Mouse (Mus musculus): Measurements from ENCODE around the gene Ly6g6e. TPM values are rescaled to one million over a fixed set of nuclear protein-coding genes. Genes with fewer than 3 reads are reported as not detected.
A peak's percentile ranks its signal among the peaks of the same experiment; 100 is the strongest.
"Not testable (repeated sequence)": the region's sequence is repeated elsewhere in the genome, so short reads cannot be mapped to it uniquely, and the experiment has no call there.

The Ly6g6e gene
- polyA plus RNA-seq (2015; fragmentation: Nextera tagmentation; extraction: Ambion mirVana), result 9.4 and 16.8 TPM in 2 replicates

GRCm38 (mm10) chr17:35076507-35077176, at the start of gene Ly6g6e:
TSS of gene Ly6g6e (plus strand) at chr17:35076902.
- Histone ChIP-seq H3K9ac (no peak within 1 kb of the TSS), H3K27me3 (replicated peaks) (no peaks in the 10 kb centered on the region), H3K9me3 (no peaks in the 10 kb centered on the region), H3K4me2 (peak within 1 kb of the TSS; percentile 55), H3K36me3 (no peaks in the 10 kb centered on the region), H3K27ac (peak within 1 kb of the TSS; percentile 68), H3K4me1 (peaks cover 10% of the 10 kb centered on the region), H3K4me3 (replicated peaks) (peak within 1 kb of the TSS; percentile 32)
- ATAC-seq (ENCODE audit: insufficient read depth, low FRiP score, low read depth), result no peak
- WGBS, result 30% methylated on average over 10 of the region's 10 CpGs

DNA sequence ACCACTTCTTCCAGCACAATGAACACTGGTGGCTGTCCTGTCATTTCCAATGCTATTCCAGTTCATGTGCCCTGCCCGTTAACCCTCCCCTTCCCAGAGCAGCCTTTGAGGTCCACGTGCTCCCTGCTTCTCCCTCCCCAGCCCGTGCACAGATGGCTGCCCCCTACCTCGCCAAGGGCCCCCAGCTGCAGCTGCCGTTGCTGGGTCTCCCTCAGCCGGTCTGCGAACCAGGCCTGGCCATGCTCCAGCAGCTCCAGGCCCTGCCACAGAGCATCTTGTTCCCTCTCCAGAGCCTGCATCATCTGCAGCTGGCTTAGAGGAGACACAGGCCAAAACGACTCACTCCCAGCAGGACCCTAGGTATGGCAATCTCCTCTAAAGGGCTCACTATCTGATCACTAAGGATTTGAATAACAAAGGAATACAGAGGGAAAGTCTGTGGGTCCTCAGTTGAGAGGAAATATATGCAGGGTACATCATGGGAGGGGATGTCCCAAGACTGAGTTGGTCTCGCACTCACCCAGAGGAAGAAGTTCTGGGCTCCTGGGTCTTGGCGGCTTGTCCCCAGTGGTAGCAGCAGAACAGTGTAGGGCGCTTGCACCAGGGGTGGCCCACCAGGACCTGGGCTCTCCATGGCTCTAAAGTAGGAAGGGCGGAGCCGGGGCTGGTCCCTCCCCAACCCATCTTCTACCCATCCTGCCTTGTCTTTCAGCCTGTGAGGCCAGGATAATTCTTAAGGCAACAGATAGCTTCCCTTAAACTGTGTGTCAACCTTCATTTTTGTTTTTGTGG, 49.2 kb upstream of the Ly6g6e start, which contains the start of gene Sapcd1:
TSS of gene Sapcd1 (minus strand) at position 740 of the 792 bp plus-strand sequence.
- Histone ChIP-seq H3K9ac (no peak within 1 kb of the TSS), H3K4me2 (peak within 1 kb of the TSS; percentile 34), H3K27me3 (replicated peaks) (no peaks in the 10 kb centered on the region), H3K36me3 (no peaks in the 10 kb centered on the region), H3K4me1 (peaks cover 20% of the 10 kb centered on the region), H3K27ac (peak within 1 kb of the TSS; percentile 80), H3K4me3 (replicated peaks) (peak within 1 kb of the TSS; percentile 20; the same call in 1 of the 2 replicates), H3K9me3 (no peaks in the 10 kb centered on the region)
- WGBS, result 41% methylated on average over 13 of the region's 13 CpGs
- peak; percentile 48 for ATAC-seq (ENCODE audit: insufficient read depth, low FRiP score, low read depth)

DNA sequence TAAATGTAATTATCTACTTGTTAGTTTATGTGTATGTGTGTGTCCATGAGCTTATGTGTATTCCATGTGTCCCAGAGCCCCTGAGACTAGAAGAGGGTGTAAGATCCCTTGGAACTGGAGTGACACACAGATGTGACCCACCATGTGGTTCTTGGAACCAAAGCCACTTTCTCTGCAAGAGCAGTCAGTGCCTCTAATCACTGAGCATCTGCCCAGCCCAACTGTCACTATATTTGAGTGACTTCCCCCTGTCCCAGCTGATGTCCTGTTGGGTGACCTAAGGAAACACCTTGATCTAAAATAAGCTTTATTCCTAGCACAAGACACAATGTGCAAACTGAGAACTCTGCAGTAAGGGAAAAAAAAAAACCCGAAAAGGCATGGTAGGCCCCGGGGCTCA, 48.4 kb upstream of the Ly6g6e start:
- WGBS, result 81% methylated on average over 2 of the region's 2 CpGs
- no peak overlapping the region for H3K9ac ChIP-seq
- no peak overlapping the region for H3K4me3 ChIP-seq (replicated peaks)
- no peaks in the 10 kb centered on the region for H3K9me3 ChIP-seq
- ATAC-seq (ENCODE audit: insufficient read depth, low FRiP score, low read depth), result no peak
- no peak overlapping the region for H3K27ac ChIP-seq
- H3K27me3 ChIP-seq (replicated peaks), result no peaks in the 10 kb centered on the region
- no peak overlapping the region for H3K4me2 ChIP-seq
- H3K36me3 ChIP-seq, result no peaks in the 10 kb centered on the region
- peaks cover 20% of the 10 kb centered on the region for H3K4me1 ChIP-seq

GRCm38 (mm10) chr17:35029691-35030532, 46.8 kb upstream of the Ly6g6e start:
- 38% methylated on average over 19 of the region's 19 CpGs for WGBS
- no peak for ATAC-seq (ENCODE audit: insufficient read depth, low FRiP score, low read depth)
- Histone ChIP-seq H3K4me3 (replicated peaks) (no peak overlapping the region), H3K9me3 (no peaks in the 10 kb centered on the region), H3K4me1 (peaks cover 11% of the 10 kb centered on the region), H3K36me3 (no peaks in the 10 kb centered on the region), H3K4me2 (no peak overlapping the region), H3K9ac (no peak overlapping the region), H3K27ac (no peak overlapping the region), H3K27me3 (replicated peaks) (no peaks in the 10 kb centered on the region)

DNA sequence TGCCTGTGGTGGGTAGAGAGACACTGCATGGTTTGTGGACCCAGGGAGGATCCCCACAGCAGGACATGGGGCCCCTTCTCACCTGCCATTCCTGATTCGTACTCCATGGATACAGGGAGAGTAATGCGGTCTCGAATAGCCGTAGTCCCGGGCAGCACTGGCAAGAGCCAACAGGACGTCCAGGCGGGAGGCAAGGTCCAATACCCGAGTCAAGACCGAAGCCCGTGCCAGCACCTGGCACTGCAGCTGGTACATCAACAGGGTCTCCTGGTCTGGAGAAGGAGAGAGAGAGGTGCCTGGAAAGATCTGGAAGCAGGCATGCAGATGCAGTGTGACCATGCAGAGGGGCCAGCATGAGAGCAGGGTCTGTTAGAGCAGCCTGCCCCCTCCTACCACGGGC, 45.4 kb upstream of the Ly6g6e start:
- Histone ChIP-seq H3K4me3 (replicated peaks) (no peak overlapping the region), H3K27me3 (replicated peaks) (no peaks in the 10 kb centered on the region), H3K4me1 (peaks cover 8% of the 10 kb centered on the region), H3K9me3 (no peaks in the 10 kb centered on the region), H3K4me2 (no peak overlapping the region), H3K36me3 (no peaks in the 10 kb centered on the region), H3K9ac (no peak overlapping the region), H3K27ac (no peak overlapping the region)
- 92% methylated on average over 11 of the region's 11 CpGs for WGBS
- no peak for ATAC-seq (ENCODE audit: insufficient read depth, low FRiP score, low read depth)

DNA sequence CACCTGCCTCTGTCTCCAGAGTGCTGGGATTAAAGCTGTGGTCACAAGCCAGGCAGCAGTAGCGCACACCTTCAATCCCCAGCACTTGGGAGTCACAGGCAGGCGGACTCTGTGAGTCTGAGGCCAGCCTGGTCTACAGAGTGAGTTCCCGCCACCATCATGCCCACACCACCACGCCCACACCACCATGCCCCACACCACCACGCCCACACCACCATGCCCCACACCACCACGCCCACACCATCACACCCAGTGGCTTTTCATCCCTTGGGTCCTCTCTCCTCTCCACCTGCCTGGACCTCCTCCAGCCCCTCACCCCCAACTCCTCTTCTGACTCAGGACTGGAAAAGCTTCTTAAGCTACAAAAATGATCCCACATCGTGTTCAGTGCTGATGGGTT, 44.8 kb upstream of the Ly6g6e start:
- Histone ChIP-seq H3K4me1 (peaks cover 7% of the 10 kb centered on the region), H3K4me3 (replicated peaks) (no peak overlapping the region), H3K9me3 (no peaks in the 10 kb centered on the region), H3K36me3 (no peaks in the 10 kb centered on the region), H3K27me3 (replicated peaks) (no peaks in the 10 kb centered on the region), H3K9ac (no peak overlapping the region), H3K4me2 (no peak overlapping the region), H3K27ac (no peak overlapping the region)
- no peak for ATAC-seq (ENCODE audit: insufficient read depth, low FRiP score, low read depth)
- WGBS, result 89% methylated on average over 7 of the region's 7 CpGs

DNA sequence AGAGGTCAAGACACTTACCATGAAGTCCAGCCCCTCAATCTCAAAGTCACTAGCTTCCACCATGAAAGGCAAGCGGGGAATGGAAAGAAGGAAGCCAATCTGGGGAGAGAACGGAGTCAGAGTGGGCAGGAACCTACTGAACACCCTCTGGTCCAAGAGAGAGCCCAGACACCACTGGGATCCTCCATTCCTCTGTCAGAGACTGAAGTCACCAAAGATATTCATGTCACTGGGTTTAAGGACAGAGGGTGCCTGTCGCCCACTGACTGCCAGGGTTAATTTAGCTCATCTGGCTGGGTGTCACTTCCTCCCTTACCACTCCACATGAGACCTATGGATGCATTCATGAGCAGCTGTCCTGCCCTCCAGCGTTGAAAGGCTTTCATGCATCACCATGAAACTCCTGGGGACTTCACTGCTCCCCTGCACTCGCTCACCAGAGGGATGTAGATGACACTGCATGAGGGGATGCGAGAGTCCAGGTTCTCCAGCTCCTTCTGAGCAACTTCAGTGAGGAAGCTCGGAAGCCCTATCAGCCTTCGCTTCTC, 44.3 kb upstream of the Ly6g6e start:
- Histone ChIP-seq H3K9ac (no peak overlapping the region), H3K9me3 (no peaks in the 10 kb centered on the region), H3K4me1 (peaks cover 7% of the 10 kb centered on the region), H3K4me3 (replicated peaks) (no peak overlapping the region), H3K4me2 (no peak overlapping the region), H3K36me3 (no peaks in the 10 kb centered on the region), H3K27me3 (replicated peaks) (no peaks in the 10 kb centered on the region), H3K27ac (no peak overlapping the region)
- 71% methylated on average over 8 of the region's 8 CpGs for WGBS
- no peak for ATAC-seq (ENCODE audit: insufficient read depth, low FRiP score, low read depth)

DNA sequence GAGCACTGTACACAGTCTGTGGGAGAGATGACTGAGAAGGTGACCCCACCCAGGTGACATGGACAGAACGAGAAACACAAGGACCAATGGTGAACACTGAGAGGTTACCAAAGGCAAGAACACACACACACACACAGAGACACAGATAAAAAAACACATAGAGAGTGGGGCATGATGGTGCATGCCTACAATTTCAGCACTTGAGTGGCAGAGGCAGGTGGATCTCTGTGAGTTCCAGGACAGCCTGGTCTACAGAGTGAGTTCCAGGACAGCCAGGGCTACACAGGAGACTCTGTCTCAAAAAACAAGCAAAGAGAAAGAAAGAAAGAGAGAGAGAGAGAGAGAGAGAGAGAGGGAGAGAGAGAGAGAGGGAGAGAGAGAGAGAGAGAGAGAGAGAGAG, 43.0 kb upstream of the Ly6g6e start:
- not testable (repeated sequence) for H3K27me3 ChIP-seq (replicated peaks); H3K27ac ChIP-seq; H3K9me3 ChIP-seq; H3K9ac ChIP-seq; H3K4me3 ChIP-seq (replicated peaks); H3K4me1 ChIP-seq; H3K36me3 ChIP-seq; ATAC-seq (ENCODE audit: insufficient read depth, low FRiP score, low read depth); H3K4me2 ChIP-seq
- WGBS, result 67% methylated on average over 1 of the region's 1 CpGs

DNA sequence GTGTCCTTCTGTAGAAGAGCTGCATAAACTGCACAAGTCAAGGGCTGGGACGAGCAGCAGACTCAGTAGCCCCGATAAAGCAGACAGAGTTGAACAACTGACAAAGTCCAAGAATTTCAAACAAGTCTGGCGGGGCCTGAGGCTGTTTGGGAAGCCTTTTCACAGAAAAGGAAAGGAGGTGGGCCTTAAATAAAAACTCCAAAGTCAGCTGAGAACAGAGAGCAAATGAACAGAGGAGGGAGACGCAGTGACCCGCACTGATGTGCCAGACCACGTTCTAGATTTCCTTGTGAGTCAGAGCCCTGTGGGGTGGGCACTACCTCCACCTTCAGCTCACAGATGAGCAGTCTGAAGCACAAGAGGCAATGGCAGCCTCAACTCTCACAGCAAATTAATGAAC, 41.8 kb upstream of the Ly6g6e start:
- 0 out of 2 replicates have a peak overlapping the region, but pooled peaks have one; percentile 9 for H3K27ac ChIP-seq
- H3K4me2 ChIP-seq, result no peak overlapping the region
- no peaks in the 10 kb centered on the region for H3K36me3 ChIP-seq
- no peaks in the 10 kb centered on the region for H3K27me3 ChIP-seq (replicated peaks)
- no peak for ATAC-seq (ENCODE audit: insufficient read depth, low FRiP score, low read depth)
- 60% methylated on average over 6 of the region's 6 CpGs for WGBS
- no peaks in the 10 kb centered on the region for H3K9me3 ChIP-seq
- no peak overlapping the region for H3K4me3 ChIP-seq (replicated peaks)
- H3K9ac ChIP-seq, result no peak overlapping the region
- peaks cover 4% of the 10 kb centered on the region for H3K4me1 ChIP-seq

GRCm38 (mm10) chr17:35039121-35039873, 37.4 kb upstream of the Ly6g6e start:
- no peak for ATAC-seq (ENCODE audit: insufficient read depth, low FRiP score, low read depth)
- no peaks in the 10 kb centered on the region for H3K9me3 ChIP-seq
- no peaks in the 10 kb centered on the region for H3K27me3 ChIP-seq (replicated peaks)
- H3K27ac ChIP-seq, result no peak overlapping the region
- peaks cover 7% of the 10 kb centered on the region; the same call in 1 of the 2 replicates for H3K4me1 ChIP-seq
- no peak overlapping the region for H3K9ac ChIP-seq
- 80% methylated on average over 11 of the region's 11 CpGs for WGBS
- no peak overlapping the region for H3K4me2 ChIP-seq
- H3K4me3 ChIP-seq (replicated peaks), result no peak overlapping the region
- H3K36me3 ChIP-seq, result no peaks in the 10 kb centered on the region

GRCm38 (mm10) chr17:35043794-35044193, 32.9 kb upstream of the Ly6g6e start:
- H3K4me2 ChIP-seq, result no peak overlapping the region
- H3K4me3 ChIP-seq (replicated peaks), result no peak overlapping the region
- ATAC-seq (ENCODE audit: insufficient read depth, low FRiP score, low read depth), result no peak
- no peaks in the 10 kb centered on the region for H3K36me3 ChIP-seq
- no peaks in the 10 kb centered on the region for H3K27me3 ChIP-seq (replicated peaks)
- peak overlapping the region; percentile 98 for H3K27ac ChIP-seq
- no peak overlapping the region for H3K9ac ChIP-seq
- no peaks in the 10 kb centered on the region for H3K9me3 ChIP-seq
- peaks cover 33% of the 10 kb centered on the region for H3K4me1 ChIP-seq
- 68% methylated on average over 4 of the region's 4 CpGs for whole genome bisulfite sequencing

Data from stomach, embryonic 15.5 days (tissue).